Mouse (Mus musculus): ENCODE measurements at regions not wholly inside any gene's neighbourhood (a gene's known extent, or its start where the extent isn't known, plus 50 kb on each side); places are given as distances from the start of the nearest gene placed in this dataset.

DNA sequence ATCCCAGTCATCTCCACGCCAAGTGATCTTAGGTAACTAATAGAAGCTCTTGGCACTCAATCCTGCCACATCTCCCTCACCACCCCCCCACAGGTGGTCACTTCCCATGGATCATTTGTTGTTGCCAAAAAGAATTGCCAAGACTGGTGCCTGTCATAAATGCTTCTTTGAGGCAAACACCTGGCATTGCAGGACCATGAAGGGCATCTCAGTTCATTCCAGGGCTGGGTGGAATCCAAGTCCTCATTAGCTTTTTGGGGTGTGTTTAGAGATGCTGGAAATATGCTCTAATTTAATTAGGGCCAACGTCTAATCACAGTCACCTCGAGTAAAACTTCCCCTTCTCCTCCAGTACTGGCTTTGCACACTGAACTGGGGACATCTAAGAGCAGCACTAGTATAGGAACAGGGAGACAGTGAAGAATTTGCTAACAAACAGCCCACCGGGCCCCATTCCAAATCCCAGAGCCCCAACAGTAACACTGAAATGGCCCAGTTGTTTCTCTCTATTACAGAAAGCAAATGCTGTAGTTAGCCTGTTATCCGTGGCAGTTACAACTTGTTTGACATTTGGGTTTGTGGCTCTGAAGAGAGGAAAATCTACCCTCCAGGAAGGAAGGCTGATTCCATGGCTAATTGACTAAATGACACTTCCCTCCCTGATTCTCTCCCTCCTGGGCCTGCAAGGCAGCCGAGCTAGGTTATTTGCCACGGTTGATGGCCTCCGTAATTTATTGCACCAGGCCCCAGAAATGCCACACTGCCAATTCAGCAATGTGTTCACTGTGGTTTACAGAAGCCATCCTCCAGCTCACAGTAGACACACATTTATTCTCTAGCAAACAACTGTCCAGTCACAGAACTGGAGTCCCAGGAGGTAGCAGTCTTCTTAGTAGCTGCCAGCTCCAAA lies 164.2 kb upstream of the Bdnf start:
- peak; percentile 80 for DNase-seq (ENCODE audit: low read depth)
- no peak for TF ChIP-seq POLR2A (IDR thresholded peaks at IDR 0.05; ENCODE audit: borderline replicate concordance, extremely low read depth, insufficient read depth, insufficient read length, poor library complexity, severe bottlenecking)
- no peak for TF ChIP-seq CTCF (IDR thresholded peaks at IDR 0.05; ENCODE audit: borderline replicate concordance, extremely low read depth, insufficient read depth, insufficient read length)

DNA sequence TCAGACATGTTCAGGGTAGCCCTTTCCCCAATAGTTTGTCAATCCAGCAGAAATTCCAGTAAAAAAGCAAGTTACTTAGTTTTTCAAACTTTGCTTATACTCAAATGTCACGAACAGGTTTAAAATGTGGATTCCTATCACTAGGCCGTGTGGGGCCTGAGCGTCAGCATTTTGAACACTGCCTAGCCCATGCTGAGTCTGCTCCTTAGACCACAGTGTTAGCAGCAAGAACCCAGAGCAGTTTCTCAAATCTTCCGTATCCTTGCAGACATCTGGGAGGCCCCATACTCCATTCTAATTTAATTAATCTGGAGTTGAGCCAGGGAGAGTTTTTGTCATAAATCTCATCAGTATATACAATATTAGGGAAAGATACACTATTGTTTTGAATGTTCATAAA lies 163.4 kb upstream of the Bdnf start:
- no peak for DNase-seq (ENCODE audit: low read depth)

DNA sequence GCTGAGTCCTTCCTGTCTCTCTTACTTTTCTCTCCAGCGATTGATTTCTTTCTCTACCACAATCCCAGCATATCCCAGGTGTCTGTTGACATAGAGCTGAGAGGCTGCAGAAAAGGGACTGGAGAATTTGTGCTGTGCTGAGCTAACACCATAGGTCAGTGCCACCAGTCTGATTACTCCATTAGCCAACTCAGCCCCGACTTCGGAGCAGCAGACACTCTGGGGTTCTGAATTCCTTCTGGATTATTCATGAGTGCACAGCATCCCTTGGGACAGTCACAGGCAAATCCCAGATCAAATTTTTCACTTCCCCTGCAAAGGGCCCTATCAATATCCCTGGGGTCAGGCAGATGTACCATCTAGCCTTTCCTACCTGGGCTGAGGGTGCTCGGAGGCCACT lies 155.2 kb upstream of the Bdnf start:
- TF ChIP-seq POLR2A (IDR thresholded peaks at IDR 0.05; ENCODE audit: borderline replicate concordance, extremely low read depth, insufficient read depth, insufficient read length, poor library complexity, severe bottlenecking) = no peak
- no peak for TF ChIP-seq CTCF (IDR thresholded peaks at IDR 0.05; ENCODE audit: borderline replicate concordance, extremely low read depth, insufficient read depth, insufficient read length)
- DNase-seq (ENCODE audit: low read depth) = no peak

More for the DNA sequence above, 163.4 kb upstream of the Bdnf start:
- no peak for TF ChIP-seq CTCF (IDR thresholded peaks at IDR 0.05; ENCODE audit: borderline replicate concordance, extremely low read depth, insufficient read depth, insufficient read length)
- no peak for TF ChIP-seq POLR2A (IDR thresholded peaks at IDR 0.05; ENCODE audit: borderline replicate concordance, extremely low read depth, insufficient read depth, insufficient read length, poor library complexity, severe bottlenecking)

- no peak for DNase-seq (ENCODE audit: low read depth)
- TF ChIP-seq POLR2A (IDR thresholded peaks at IDR 0.05; ENCODE audit: borderline replicate concordance, extremely low read depth, insufficient read depth, insufficient read length, poor library complexity, severe bottlenecking) (no peak), CTCF (IDR thresholded peaks at IDR 0.05; ENCODE audit: borderline replicate concordance, extremely low read depth, insufficient read depth, insufficient read length) (no peak)
Observed at GRCm38 (mm10) chr2:109520471-109520870, 154.0 kb upstream of the Bdnf start.

DNA sequence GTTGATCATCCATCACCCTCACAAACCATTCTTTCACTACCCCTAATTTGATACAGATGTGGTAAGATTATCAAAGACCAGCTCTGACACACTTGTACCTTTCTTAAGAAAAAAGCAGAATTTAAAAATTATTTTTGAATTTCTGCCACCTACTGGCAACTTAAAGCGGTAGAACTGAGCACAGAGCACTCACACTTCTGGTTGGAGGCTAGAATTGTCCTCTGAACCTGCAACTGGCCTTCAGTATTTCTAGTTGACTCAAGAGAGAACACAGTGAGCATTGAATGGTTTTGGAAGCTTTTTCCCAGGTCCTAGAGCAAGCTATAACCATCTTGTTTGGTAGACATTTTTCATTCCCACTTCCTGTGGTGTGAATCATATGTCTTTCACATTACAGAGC lies 135.0 kb upstream of the Bdnf start:
- DNase-seq (ENCODE audit: low read depth) = no peak
- TF ChIP-seq POLR2A (IDR thresholded peaks at IDR 0.05; ENCODE audit: borderline replicate concordance, extremely low read depth, insufficient read depth, insufficient read length, poor library complexity, severe bottlenecking) = no peak
- no peak for TF ChIP-seq CTCF (IDR thresholded peaks at IDR 0.05; ENCODE audit: borderline replicate concordance, extremely low read depth, insufficient read depth, insufficient read length)

DNA sequence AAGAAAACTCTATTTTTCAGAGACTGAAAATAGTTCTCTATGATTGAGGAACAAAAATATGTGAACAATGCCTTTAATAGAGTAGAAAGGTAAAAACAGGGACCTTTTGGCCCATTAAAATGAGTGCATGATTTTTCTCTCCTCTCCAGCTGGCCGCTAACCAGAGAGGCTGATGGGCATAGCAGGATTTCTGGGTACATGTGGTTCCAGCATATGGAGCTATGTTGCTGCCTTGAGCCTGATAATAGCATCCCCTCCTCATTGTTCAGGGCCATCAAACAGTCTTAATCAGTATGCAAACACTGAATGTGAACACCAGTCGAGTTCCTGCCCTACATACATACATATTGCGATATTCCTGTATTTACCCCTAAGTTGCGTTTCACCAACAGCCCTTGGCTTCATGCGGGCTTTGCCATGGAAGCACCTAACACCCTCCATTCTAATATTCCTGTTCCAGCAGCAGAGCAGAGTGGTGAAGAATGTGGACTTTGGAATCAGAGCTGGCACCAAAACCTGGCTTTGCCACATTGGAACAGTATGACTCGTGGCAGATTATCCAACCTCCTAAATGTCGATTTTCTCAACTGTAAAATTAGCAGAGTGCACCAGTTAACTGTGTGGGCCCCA lies 127.9 kb upstream of the Bdnf start:
- TF ChIP-seq POLR2A (IDR thresholded peaks at IDR 0.05; ENCODE audit: borderline replicate concordance, extremely low read depth, insufficient read depth, insufficient read length, poor library complexity, severe bottlenecking) (no peak), CTCF (IDR thresholded peaks at IDR 0.05; ENCODE audit: borderline replicate concordance, extremely low read depth, insufficient read depth, insufficient read length) (no peak)
- DNase-seq (ENCODE audit: low read depth) = no peak

DNA sequence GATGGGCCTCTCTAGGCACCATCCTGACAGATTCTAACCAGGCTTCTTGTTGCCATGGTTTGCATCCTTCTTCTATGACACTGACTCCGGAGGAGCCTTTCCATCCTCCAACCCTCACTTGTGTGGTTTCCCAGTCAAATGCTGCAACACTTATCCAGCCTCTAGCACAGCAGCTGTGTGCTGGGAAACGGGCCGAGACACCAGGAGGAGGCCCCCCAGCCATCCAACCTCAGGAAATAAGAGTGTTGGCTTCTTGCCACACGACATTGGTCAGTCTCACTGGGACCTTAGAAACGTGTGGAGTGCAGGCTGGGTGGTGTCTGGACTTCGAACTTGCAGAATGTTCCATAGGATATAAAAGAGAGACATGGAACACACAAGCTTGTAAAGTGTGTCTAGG lies 119.9 kb upstream of the Bdnf start:
- no peak for DNase-seq (ENCODE audit: low read depth)
- no peak for TF ChIP-seq CTCF (IDR thresholded peaks at IDR 0.05; ENCODE audit: borderline replicate concordance, extremely low read depth, insufficient read depth, insufficient read length)
- TF ChIP-seq POLR2A (IDR thresholded peaks at IDR 0.05; ENCODE audit: borderline replicate concordance, extremely low read depth, insufficient read depth, insufficient read length, poor library complexity, severe bottlenecking) = no peak

DNA sequence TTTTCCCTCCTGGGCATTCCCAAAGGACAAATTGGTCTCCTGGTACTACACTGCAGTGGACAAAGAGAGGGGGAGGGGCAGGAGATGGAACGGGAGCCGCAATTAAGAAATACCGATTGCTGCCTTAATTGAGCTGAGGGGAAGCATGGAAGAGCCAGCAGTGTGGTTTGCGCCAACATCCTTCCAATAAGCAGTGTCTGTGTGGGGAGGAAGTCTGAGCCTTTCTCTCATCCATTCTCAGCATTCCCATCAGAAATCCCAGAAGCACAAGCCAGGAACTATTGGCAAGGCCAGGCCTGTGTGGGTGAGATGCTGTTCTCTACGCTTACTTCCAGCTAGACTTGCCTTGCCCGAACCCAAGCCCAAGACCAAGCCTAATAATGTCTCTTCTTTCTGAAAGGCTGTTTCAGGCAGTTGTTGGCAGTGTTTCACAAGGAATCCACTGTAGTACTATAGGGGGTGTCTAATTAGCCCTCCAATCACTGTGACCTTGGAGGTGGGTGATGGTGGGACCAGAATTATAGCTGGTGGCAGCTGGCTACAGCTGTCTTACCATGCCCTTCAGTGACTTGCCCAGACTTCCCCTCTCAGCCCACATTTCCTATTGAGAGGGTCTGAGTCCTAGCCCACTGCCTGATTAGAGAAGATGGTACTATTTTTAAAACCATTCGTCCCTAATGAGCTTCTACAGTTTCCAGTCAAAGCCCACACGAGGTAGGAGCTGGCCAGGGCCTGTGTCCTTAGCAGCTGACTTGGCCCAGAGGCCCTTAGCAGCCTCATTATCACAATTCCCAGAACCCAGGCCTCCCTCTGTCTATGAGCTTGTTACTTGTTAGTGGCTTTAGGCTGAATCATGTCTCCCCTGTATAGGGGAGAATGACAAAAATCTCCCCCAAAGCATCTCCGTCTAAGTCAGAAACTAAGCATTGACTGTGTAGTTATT lies 115.1 kb upstream of the Bdnf start:
- DNase-seq (ENCODE audit: low read depth) = peak; percentile 82
- TF ChIP-seq POLR2A (IDR thresholded peaks at IDR 0.05; ENCODE audit: borderline replicate concordance, extremely low read depth, insufficient read depth, insufficient read length, poor library complexity, severe bottlenecking) (no peak), CTCF (IDR thresholded peaks at IDR 0.05; ENCODE audit: borderline replicate concordance, extremely low read depth, insufficient read depth, insufficient read length) (no peak)

DNA sequence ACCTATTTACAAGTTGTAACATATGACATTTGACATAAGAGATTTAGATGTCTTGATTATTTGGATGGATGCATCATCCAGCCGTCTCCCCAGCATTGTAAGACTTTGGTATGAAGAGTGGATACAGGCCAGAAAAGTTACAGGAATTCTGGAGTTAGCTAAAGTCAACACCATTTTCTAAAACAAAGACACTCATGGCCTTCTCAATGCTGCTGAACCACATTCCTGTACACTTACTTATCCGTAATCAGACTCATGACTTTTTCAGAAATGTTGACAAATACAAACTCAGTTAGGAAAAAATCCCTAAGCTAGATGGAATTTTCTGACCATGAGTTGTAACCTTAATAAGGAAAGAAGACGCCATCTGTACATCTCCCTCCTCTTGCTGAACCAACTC lies 111.5 kb upstream of the Bdnf start:
- no peak for DNase-seq (ENCODE audit: low read depth)
- no peak for TF ChIP-seq CTCF (IDR thresholded peaks at IDR 0.05; ENCODE audit: borderline replicate concordance, extremely low read depth, insufficient read depth, insufficient read length)

GRCm38 (mm10) chr2:109576946-109577345 lies 97.6 kb upstream of the Bdnf start:
- no peak for TF ChIP-seq POLR2A (IDR thresholded peaks at IDR 0.05; ENCODE audit: borderline replicate concordance, extremely low read depth, insufficient read depth, insufficient read length, poor library complexity, severe bottlenecking)
- TF ChIP-seq CTCF (IDR thresholded peaks at IDR 0.05; ENCODE audit: borderline replicate concordance, extremely low read depth, insufficient read depth, insufficient read length) = no peak
- peak; percentile 48 for DNase-seq (ENCODE audit: low read depth)

DNA sequence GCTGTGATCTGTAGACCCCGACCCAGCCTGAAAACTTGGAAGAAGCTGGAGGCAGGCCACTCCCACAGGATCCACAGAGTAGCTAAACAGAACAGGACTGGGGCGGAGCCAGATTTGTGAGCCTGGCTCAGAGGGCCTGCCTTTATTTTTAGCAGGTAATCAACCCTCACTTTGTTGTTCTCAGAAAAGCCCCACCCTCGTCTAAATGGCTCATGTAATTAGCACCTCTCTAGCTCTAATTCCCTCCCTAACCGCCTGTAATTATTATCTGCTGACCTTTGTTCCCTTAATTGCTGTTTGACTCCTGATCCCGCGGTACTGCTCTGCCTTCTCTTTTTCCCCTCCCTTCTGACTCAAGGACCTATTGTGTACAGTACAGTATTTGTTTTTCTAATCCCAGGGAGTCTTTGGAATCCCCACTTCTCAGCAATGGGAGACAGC lies 95.6 kb upstream of the Bdnf start:
- TF ChIP-seq POLR2A (IDR thresholded peaks at IDR 0.05; ENCODE audit: borderline replicate concordance, extremely low read depth, insufficient read depth, insufficient read length, poor library complexity, severe bottlenecking) = no peak
- TF ChIP-seq CTCF (IDR thresholded peaks at IDR 0.05; ENCODE audit: borderline replicate concordance, extremely low read depth, insufficient read depth, insufficient read length) = no peak

More for the DNA sequence above, 95.6 kb upstream of the Bdnf start:
- DNase-seq (ENCODE audit: low read depth) = peak; percentile 67

Data from brain, embryonic 14.5 days (tissue).